Mouse (Mus musculus) frontal cortex, postnatal 14 days (tissue): ENCODE measurements around the gene Dhcr7.

Source experiments
- DNase-seq, 2 experiments: peaks; one replicate each; pipeline ENCODE4 v3.0.0; 2022; ENCODE audit warnings: low spot score in 2 of 2

Dhcr7 gene

GRCm38 (mm10) chr7:143833581-143834190, 10.7 kb downstream of the Dhcr7 start:
- DNase-seq, result no peak

- no peak for DNase-seq
These were observed 11.4 kb downstream of the Dhcr7 start for GRCm38 (mm10) chr7:143834316-143834715.

GRCm38 (mm10) chr7:143834972-143835371, 12.0 kb downstream of the Dhcr7 start:
- no peak for DNase-seq

- DNase-seq, result no peak
These were observed 14.9 kb downstream of the Dhcr7 start for GRCm38 (mm10) chr7:143837705-143838358.

GRCm38 (mm10) chr7:143840121-143840520, 17.2 kb downstream of the Dhcr7 start:
- DNase-seq, result no peak

GRCm38 (mm10) chr7:143841301-143841700, 18.4 kb downstream of the Dhcr7 start:
- DNase-seq, result no peak

GRCm38 (mm10) chr7:143848127-143848767, 25.3 kb downstream of the Dhcr7 start:
- DNase-seq, result no peak

GRCm38 (mm10) chr7:143848768-143849482, 26.0 kb downstream of the Dhcr7 start:
- DNase-seq, result no peak

- no peak for DNase-seq
These were observed 43.6 kb downstream of the Dhcr7 start, which contains the start of gene Gm498 for GRCm38 (mm10) chr7:143866538-143866937. Gm498 (plus strand) TSS chr7:143866838.

- DNase-seq, result no peak
These were observed 45.9 kb downstream of the Dhcr7 start for GRCm38 (mm10) chr7:143868874-143869273.

GRCm38 (mm10) chr7:143883717-143884116, 60.8 kb downstream of the Dhcr7 start:
- DNase-seq, result no peak

- no peak for DNase-seq
These were observed 68.2 kb downstream of the Dhcr7 start for GRCm38 (mm10) chr7:143891146-143891545.

- no peak for DNase-seq
These were observed 69.4 kb downstream of the Dhcr7 start for GRCm38 (mm10) chr7:143892361-143892760.
